Mouse (Mus musculus): Measurements from ENCODE around the gene Barx2.
"Not testable (repeated sequence)": the region's sequence is repeated elsewhere in the genome, so short reads cannot be mapped to it uniquely, and the experiment has no call there.

The Barx2 gene

GRCm38 (mm10) chr9:31912921-31913738, at the start of gene Barx2:
Barx2 (minus strand) TSS chr9:31913462.
- DNase-seq (ENCODE audit: low spot score in 2 of 2): peak; percentile 67 to 82

- peak in 1 of 2 experiments; percentile 9 for DNase-seq (ENCODE audit: low spot score in 2 of 2)
Observed at GRCm38 (mm10) chr9:31962265-31962664, 49.0 kb upstream of the Barx2 start.

DNA sequence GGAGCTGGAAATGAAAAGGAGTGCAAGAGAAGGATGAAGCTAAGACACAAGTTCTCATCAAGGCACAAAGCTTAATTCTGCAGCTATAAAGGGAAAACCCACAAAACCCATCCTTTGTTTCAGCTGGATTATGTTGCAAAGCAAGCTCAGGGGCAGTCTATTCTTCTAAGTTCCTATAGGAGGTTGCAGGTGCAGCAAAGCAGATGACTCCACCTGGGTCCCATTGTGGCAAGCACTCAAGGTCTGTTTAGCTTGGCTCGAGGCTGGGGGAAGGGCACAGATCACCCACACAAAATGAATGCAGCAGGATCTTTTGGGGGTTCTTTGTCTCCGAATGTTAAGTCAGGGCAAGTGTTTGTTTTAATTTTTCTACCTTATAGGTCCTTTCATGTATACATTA, 47.2 kb upstream of the Barx2 start:
- no peak for DNase-seq (ENCODE audit: low spot score in 2 of 2)

DNA sequence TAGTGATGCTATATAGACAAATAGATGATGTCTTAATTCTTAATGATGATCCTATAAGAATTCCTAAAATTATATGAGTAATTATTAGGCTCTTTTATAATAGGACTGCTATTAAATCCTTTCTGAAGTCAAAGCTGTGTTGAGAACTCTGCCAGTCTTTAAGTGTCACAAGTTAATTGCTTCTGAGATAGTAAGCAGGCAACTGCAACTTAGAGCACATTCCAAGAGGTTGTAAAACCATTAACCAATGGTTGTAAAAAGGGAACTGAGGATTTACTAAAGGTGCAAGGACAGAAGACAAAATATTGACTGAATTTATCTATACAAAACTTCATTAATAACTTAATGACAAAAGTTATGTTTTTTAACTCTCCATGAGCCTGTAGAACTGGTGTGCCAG, 44.9 kb upstream of the Barx2 start:
- no peak for DNase-seq (ENCODE audit: low spot score in 2 of 2)

DNA sequence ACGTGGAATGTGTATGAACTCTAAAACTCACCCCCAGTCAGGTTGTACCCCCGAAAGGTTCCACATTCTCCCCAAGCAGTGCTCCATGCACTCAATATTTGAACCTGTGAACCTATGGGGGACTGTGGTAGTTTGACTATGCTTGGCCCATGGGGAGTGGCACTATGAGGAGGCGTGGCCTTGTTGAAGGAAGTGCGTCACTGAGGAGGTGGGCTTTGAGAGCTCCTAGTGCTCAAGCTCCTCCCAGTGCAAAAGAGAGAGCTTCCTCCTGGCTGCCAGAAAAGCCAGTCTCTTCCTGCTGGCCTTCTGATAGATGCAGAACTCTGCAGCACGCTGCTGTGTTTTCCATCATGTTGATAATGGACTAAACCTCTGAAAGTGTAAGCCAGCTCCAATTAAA, 37.2 kb upstream of the Barx2 start:
- DNase-seq (ENCODE audit: low spot score in 2 of 2): no peak

GRCm38 (mm10) chr9:31949031-31949430, 35.8 kb upstream of the Barx2 start:
- no peak for DNase-seq (ENCODE audit: low spot score in 2 of 2)

GRCm38 (mm10) chr9:31947051-31947450, 33.8 kb upstream of the Barx2 start:
- no peak for DNase-seq (ENCODE audit: low spot score in 2 of 2)

- no peak for DNase-seq (ENCODE audit: low spot score in 2 of 2)
Observed at GRCm38 (mm10) chr9:31942334-31942733, 29.1 kb upstream of the Barx2 start.

- not testable (repeated sequence) for DNase-seq (ENCODE audit: low spot score in 2 of 2)
Observed at GRCm38 (mm10) chr9:31936486-31936885, 23.2 kb upstream of the Barx2 start.

DNA sequence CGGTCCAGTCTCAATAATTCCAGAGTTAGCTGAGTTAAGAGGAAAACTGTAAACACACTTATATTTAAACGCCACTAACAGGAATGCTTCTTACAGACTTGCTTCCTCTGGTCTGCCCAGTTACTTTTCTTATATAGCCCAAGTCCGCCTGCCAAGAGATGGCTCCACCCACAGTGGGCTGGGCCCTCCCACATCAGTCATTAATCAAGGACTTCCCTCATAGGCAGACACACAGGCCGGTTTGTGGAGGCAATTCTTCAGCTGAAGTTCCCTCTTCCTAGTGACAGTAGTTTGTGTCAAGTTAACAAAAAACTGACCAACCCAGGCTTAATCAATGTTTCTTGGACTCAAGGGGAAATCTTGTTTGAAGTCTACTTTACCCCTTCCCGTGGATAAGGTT, 18.4 kb upstream of the Barx2 start:
- no peak for DNase-seq (ENCODE audit: low spot score in 2 of 2)

DNA sequence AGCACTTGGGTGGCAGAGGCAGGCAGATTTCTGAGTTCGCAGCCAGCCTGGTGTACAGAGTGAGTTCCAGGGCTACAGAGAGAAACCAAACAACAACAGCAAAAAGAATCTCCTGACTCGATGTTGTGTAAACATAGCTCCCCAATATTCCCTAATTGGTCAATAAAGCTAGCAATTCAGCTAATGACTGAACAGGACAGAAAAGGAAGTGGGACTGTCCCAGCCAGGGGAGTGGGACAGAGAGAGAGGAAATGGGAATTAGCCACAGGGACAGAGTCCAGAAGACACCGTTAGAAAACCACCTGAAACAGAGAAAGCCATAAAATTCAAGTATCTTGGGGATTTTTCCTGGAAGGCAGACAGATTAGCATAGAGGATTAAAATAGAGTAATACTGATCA, 18.0 kb upstream of the Barx2 start:
- no peak for DNase-seq (ENCODE audit: low spot score in 2 of 2)

DNA sequence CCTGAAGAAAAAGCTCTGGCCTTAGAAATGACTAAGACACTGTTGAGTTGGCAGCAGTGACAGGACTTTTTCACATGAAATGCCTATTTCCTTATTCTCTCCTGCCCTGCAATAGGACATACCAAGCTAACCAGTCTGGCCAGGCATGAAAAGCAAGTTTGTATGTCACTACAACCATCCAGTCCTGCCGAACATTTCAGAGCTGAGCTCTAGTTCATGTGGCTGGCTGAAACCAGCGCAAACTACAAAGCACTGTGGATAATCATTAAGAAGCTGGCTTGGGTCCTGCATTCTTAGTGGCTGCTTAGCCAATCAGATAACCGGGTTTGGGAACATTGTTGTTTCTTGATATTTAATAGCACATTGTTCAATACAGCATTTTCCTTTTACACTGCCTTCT, 13.5 kb upstream of the Barx2 start:
- DNase-seq (ENCODE audit: low spot score in 2 of 2): no peak

DNA sequence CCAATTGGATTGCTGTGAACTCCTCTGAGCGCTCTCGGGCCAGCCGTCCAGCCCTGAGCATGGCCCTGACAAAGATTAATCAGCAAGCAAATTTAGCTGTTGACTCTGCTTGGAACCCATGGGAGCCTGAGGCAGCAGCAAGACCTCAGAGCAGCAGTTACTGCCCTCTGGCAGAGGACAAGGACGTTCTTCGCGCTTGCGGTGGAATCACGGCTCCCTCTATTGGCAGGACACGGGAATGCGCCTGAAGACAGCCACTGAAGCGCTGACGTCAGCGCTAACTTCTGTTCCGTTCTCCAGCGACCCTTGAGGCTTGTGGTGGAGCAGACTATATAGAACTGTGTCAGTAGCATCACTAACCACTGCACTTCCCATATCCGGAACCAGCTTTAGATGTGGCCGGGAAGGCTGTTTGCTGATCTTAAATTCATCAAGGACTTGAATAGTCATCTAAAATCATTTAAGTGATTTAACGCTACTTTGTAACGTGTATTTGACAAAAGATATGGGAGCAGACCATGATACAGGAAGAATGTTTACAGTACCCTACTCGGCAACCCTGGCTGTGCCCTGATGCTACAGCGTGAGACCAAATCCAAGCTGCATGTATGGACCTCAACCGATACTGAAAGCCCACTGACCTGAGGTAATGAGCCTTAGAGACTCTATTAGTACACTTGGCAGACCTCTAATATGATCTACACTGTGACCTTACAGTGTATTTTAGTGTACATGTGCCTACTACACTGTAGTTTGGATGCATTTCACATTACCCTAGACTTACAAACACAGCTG, 12.8 kb upstream of the Barx2 start:
- DNase-seq (ENCODE audit: low spot score in 2 of 2): peak; percentile 84 to 86

DNA sequence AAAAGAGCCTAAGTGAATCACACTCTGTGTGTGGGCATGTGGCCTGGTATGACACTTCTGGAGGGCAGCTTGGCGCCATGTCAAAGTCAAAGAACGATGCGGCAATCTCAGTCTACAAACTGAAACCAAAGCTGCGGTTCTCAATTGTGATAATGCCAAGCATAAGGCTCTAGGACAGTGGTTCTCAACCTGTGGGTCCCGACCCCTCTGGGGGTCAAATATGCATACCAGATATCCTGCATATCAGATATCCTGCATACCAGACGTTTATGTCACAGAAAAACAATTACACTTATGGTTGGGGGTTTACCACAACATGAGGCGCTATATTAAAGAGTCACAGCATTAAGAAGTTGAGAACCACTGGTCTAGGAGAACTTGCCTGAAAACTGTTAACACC, 10.3 kb upstream of the Barx2 start:
- DNase-seq (ENCODE audit: low spot score in 2 of 2): no peak

GRCm38 (mm10) chr9:31919802-31920201, 6.5 kb upstream of the Barx2 start:
- no peak for DNase-seq (ENCODE audit: low spot score in 2 of 2)

GRCm38 (mm10) chr9:31916421-31916820, 3.2 kb upstream of the Barx2 start:
- no peak for DNase-seq (ENCODE audit: low spot score in 2 of 2)

GRCm38 (mm10) chr9:31914871-31915270, 1.6 kb upstream of the Barx2 start:
- peak in 1 of 2 experiments; percentile 31 for DNase-seq (ENCODE audit: low spot score in 2 of 2)

DNA sequence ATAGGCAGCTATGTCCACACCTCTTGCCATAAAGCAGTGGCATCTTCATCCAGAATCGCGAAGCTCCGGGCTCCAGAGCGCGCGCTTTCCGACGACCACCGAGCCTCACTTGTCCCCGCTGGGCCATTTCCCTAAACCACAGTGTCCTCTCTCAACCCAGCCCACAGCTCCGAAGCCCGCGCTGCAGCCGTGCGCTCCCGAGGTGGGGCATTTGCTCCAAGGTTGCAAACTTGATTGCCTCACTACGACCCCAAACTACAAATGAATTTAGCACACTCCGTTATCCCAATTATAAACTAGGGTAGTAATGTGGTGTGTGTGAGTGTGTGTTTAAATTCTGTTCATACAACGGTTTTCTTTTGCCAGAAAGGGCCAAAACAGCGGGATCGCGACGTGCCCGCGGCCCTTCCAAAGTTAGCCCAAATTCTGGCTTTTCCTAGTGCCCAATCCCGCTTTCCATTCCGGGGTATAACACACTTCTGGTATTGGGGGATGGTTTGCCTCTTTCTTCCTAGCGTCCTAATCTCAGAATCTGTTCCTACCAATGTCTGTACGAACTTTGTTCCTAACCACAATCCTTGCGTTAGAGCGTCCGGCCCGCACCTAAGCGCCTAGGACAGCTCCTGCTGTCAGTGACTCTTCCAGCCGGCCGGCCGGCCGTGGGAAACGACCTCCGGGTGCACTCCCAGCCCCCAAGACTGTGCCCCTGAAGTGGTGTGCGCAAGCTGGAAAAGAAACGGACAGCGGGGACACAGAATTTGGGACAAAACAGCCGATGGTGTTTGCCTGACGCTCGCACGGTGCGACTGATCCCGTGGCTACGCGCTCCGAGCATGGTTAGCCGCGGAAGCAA, 703 bp upstream of the Barx2 start:
- no peak for DNase-seq (ENCODE audit: low spot score in 2 of 2)

DNA sequence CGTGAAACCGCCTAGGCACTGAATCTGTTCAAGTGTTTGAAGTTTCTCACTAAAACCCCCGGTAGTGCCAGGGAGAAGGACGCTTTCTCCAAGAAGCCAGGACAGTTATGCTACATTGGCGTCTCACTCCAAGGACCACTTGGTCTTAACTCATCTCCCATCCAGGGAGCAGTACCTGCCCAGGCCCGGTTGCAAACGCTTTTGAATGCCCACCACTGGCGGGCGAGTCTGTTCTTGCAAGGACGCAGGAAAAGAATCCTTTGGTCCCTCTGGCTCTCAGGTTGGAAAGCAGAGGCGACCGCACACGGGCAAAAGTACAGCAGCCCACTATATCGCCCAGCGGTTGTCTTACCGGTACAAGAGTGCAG, 725 bp downstream of the Barx2 start:
- DNase-seq (ENCODE audit: low spot score in 2 of 2): no peak

GRCm38 (mm10) chr9:31910221-31910620, 3.0 kb downstream of the Barx2 start:
- no peak for DNase-seq (ENCODE audit: low spot score in 2 of 2)

DNA sequence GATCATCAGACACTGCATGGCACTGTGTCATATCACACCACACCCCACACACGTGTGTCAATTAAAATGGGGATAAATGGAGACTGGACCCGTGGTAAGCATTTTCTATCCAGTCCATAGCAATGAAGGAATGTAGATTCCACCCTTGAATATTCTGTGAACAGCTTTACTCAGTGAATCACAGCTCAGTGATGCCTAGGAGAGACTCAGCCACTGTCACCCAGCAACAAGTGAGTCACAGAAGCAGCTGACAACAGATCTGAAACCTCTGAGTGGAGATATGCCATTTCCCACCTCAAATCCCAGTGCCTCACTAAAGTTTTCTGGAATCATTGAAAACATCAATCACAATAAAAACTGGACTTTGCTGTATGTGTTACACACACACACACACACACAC, 11.5 kb downstream of the Barx2 start:
- DNase-seq (ENCODE audit: low spot score in 2 of 2): no peak

DNA sequence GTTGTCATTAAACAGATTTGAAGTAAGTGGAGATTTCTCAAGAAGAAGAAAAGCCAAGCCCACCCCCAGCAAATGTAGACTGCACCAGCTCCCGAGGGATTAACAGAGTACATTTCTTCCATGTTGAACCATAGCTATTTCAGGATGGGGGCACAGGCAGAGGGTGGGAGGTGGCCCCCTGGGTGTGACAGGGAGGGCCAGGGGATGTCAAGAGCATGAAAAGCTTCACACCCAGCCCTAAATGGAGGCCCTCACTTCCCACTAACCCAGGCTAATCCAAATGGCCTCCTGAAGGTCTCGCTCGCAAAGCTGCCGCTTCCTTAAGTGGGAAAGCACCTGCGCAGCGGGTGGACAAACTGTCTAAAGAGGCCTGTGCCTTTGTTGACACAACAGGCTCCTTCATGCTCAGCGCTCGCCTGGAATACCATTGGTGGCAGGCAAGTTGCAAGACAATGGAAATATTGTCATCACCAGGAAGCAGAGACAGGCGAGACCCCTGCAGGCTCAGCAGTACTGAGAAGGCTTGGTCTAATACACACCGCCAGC, 18.4 kb downstream of the Barx2 start:
- DNase-seq (ENCODE audit: low spot score in 2 of 2): no peak

All from frontal cortex, postnatal 36 days (tissue).